Mouse (Mus musculus) layer of hippocampus, adult 9-10 months (tissue): Measurements from ENCODE around the gene Dennd2c.
A peak's percentile ranks its signal among the peaks of the same experiment; 100 is the strongest.

Source experiments
- DNase-seq: peaks from one replicate; pipeline ENCODE4 v3.0.0; 2022; ENCODE audit warnings: low spot score

The Dennd2c gene

GRCm38 (mm10) chr3:103102454-103103390 lies at the start of gene Dennd2c:
Dennd2c (plus strand) TSS chr3:103102604.
- peak; percentile 36 for DNase-seq

DNA sequence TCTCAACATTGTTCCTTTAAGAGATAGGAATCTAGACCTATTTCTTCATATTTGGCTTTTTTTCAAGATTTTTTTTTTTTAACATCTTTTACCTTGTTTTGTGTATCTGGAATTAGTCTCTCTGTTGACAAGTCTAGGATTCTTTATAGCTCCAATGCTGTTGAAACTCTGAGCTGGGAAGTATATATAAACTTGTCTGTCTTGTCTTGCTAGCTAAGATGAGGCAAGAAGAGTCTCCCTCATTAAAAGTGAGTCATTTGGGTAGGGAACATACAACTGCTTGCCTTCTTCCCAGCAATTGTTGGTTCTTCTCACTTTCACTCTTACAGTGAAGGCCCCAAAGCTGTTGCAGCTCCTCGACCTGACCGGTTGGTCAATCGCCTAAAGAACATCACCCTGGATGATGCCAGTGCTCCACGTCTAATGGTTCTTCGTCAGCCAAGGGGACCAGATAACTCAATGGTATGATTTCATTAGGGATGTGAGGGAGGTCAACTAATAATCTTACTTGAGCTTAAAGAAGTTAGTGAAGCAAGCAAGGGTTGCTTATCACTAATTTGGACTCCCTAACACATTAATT lies 46.3 kb upstream of the Dennd2c start:
- no peak for DNase-seq

GRCm38 (mm10) chr3:103057752-103058151 lies 44.7 kb upstream of the Dennd2c start:
- no peak for DNase-seq

GRCm38 (mm10) chr3:103058207-103059157 lies 43.9 kb upstream of the Dennd2c start, which contains the start of gene Nras:
Nras (plus strand) TSS chr3:103058285.
- peak; percentile 61 for DNase-seq

DNA sequence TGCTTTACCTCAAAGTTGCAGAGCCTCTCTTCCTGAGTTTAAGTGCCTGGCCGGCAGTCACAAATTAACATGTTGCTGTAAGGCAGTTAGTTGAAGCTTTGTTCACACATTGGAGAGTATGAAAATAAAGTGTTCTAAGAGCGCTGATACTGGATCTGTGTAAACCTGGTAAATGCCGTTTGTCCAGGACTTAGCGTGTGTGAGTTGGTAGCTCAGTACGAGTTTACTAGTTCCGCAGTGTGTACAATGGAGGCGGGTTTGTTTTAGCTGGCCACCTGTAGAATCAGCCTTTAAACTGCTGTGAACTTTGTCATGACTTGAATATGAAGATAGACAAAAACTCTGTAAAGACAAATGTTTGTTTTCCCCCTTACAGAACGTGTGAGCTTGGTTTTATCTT lies 35.5 kb upstream of the Dennd2c start:
- DNase-seq: no peak

DNA sequence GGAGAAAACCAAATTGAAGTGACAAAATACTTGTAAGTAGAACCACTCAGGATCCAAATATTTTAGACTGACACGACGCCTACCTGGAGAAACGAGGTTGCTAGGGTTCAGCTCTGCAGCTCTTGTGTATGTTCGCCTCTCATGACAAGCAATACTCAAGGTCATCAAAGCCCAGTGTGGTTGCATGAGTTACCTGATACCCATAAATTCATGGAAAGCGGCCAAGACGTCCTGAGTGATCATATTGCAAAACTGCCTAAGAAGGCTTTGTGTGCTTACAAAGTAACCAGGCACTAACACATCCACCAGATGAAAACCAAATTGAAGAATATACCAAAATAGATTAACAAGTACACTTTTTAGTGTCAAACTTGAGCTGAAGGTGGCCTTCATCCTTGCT lies 33.4 kb upstream of the Dennd2c start:
- DNase-seq: no peak

DNA sequence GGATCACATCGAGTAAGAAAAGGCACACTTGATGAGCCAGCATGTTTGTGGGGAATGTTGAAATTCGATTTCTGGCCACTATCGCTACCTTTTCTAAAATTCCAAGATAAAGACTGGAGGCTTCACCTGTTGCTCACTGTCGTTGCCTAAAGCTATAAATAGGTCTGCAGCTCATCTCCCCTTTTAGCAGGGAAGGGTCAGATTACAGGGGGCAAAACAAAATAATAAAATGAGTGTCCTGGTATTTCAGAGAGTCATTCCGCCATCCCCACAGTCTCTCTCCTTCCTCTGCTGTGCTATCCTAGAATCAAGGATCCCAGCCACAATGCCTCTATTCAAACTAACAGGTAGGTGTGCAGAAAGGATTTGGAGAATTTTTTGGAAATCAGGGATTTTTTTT lies 28.6 kb upstream of the Dennd2c start, which contains the start of gene Ampd1:
TSS of gene Ampd1 (plus strand) at position 244 of the 400 bp plus-strand sequence.
- DNase-seq: no peak

GRCm38 (mm10) chr3:103075871-103076270 lies 26.5 kb upstream of the Dennd2c start:
- DNase-seq: no peak

GRCm38 (mm10) chr3:103076476-103076875 lies 25.9 kb upstream of the Dennd2c start:
- DNase-seq: no peak

DNA sequence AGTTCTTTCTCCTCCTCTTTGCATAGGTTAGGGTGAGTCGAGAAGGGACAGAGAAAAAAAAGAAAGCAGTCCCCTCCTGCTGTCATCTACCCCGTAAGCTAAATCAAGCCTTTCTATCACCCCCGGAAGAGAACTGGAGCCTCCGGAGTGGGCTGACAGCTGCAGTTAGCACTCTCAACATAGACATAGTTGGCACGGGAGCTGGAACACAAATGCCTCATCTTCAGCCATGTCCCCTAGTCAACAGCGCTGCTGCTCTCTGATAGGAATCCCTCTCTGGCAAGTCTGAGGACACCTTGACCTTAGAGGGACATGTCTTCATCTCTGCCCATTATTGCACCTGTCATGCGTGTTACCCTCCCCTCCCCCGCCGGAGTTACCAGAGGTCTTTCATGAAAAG lies 23.1 kb upstream of the Dennd2c start:
- DNase-seq: no peak

GRCm38 (mm10) chr3:103081051-103081450 lies 21.4 kb upstream of the Dennd2c start:
- no peak for DNase-seq

DNA sequence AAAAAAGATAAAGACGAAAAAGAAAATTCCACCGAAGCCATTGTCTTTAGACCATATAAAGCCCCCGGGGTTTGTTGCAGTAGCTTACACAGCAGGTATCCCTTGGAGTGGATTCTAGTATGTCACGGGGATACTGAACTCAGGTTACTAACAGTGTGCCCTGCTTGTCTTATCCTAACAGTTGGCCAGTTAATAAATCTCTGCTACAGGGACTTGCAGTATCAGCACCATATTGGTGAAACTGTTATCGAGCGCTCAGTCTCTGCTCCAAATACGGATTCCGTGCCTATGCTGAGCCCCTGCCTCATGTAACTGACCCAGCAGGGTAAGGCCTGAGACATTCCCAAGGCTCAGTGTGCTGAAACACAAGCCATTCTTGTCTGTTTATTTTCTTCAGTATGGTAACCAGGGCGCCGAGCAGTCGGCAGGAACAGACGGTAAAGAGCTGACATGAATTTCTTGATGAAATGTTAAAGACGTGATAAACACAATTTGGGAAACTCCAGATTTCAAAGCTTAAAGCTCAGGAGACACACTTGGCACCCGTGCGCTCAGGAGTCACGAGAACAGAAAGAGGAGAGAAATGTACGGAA lies 20.4 kb upstream of the Dennd2c start:
- DNase-seq: no peak

DNA sequence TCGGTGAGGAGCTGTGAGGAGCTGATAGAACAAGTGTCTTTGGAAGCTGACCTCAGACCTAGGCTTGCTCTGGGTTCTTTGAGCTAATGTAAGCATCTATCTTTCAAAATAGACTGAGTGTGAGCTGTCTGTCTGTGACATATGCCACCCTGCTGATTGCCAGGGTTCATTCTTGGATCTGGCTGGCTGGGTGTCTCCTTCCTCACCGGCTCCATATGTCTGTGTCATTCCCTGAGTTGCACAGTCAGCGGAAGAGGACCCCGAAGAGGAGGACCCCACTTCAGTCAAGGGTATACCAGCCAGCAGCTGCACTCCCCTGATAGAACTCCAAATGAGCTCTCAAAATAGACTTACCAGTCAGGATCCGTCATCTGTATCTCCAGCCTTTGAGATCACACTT lies 19.6 kb upstream of the Dennd2c start:
- DNase-seq: no peak

DNA sequence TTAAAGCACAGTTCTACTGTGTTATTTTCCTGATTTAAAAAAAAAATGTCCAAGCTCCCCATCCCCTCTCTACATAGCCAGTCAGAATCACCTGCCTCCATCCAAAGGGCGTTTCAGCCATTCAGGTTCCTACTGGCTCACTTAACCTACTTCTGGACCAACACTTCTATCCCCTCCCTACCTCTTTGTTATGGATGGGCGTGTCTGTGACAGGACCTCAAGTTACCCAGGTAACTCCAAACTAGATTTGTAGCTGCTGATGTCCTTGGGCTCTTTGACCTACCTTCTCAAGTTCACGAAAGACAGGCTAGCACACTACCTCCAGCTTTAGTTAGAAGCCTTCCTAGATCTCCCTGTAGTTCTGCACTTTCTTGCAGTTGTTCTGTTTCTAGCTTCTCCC lies 16.4 kb upstream of the Dennd2c start:
- DNase-seq: no peak

- no peak for DNase-seq
These were observed 10.7 kb upstream of the Dennd2c start for GRCm38 (mm10) chr3:103091753-103092152.

GRCm38 (mm10) chr3:103098662-103099061 lies 3.7 kb upstream of the Dennd2c start:
- no peak for DNase-seq

- DNase-seq: no peak
These were observed 2.7 kb upstream of the Dennd2c start for GRCm38 (mm10) chr3:103099667-103100066.

- no peak for DNase-seq
These were observed 1.7 kb upstream of the Dennd2c start for GRCm38 (mm10) chr3:103100735-103101134.

GRCm38 (mm10) chr3:103101194-103101593 lies 1.2 kb upstream of the Dennd2c start:
- no peak for DNase-seq

- no peak for DNase-seq
These were observed 495 bp upstream of the Dennd2c start for GRCm38 (mm10) chr3:103101909-103102308.

DNA sequence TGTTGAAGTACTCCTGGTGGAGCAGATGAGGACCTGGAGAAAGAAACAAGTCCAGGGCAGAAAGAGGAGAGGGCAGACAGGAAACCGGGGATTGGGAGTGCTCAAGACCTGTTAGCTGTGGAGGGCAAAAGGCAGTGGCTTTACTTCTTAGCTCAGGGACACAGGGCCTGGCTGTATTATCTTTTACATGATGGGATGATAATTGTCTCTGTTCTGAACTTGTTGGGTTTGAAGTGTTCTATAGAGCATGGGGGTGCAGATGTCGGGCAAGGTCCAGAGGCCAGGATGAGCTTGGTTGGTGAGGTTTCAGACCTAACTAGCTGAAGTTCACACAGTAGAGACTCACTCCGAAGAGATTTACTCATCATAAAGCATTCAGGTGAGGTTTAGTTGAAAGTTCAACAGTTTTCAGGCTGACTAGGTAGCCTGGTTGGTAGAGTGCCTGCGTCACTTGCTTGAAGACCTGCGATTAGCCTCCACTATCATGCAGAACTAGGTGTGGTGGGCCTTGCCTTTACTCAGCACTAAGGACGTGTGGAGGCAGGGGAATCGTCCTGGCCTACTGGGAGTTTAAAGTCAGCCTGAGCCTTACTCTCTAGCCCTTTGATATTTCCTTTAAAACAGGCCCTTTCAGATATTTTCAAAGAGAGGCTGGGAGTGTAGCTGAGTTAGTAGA lies 5.3 kb downstream of the Dennd2c start:
- no peak for DNase-seq
